In the genomic region with DNA sequence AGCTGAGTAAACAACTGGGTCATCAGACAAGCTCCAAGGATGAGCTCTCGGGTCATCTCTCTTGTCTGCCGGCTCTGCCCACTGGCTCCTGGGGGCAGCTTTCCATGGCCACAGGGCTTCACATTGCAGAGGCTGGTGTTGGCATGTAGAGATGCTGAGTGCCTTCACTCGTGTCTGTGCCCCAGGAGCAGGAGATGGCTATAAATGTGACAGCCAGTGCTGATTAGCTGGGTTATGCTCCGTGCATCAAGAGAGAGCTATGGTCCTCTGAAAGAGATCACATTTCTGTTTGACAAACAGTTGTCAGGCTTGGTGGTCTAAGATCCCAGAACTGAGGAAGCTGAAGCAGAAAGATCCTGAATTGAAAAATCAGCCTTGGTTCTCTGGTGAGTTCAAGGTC, we compare ENCODE assay signal across 19 mouse cellular contexts.
"Had no signal": no experiment of that assay in that cellular context is flagged by ENCODE, and none has a peak within 500 bp of the region (broad histone marks: within the 10 kb centered on the region; RNA-seq: fewer than 3 reads in every experiment).

No protein-coding gene starts in this region.

- H3K4me3 ChIP-seq: liver, embryonic 15.5 days; lung, embryonic 15.5 days; megakaryocyte, embryonic 14.5 days; midbrain, embryonic 12.5 days; neural tube, embryonic 12.5 days; stomach, embryonic 15.5 days had no signal

- ATAC-seq: liver, postnatal 0 days; lung, postnatal 0 days; midbrain, embryonic 16.5 days had no signal

- H3K9ac ChIP-seq: liver, embryonic 15.5 days; liver, postnatal 0 days; lung, embryonic 15.5 days; midbrain, embryonic 12.5 days; neural tube, embryonic 12.5 days; stomach, embryonic 15.5 days had no signal

- H3K9me3 ChIP-seq: liver, embryonic 15.5 days; lung, embryonic 15.5 days; midbrain, embryonic 12.5 days; neural tube, embryonic 12.5 days; stomach, embryonic 15.5 days had no signal

- H3K27ac ChIP-seq: liver, embryonic 15.5 days; lung, embryonic 15.5 days; macrophage; midbrain, embryonic 12.5 days; neural tube, embryonic 12.5 days; stomach, embryonic 15.5 days; stomach, postnatal 0 days had no signal

- H3K4me1 ChIP-seq: liver, embryonic 15.5 days; lung, embryonic 15.5 days; stomach, embryonic 15.5 days had no signal

- DNase-seq: liver, postnatal 0 days; lung, adult 2 months; lung, postnatal 14 days; lung, postnatal 36 days; midbrain, embryonic 14.5 days; right cerebral cortex, postnatal 14 days; thymus, adult 2 months; thymus, postnatal 25 days; thymus, postnatal 4 days had no signal

- H3K4me2 ChIP-seq: liver, embryonic 15.5 days; lung, embryonic 15.5 days; midbrain, embryonic 12.5 days; neural tube, embryonic 12.5 days; stomach, embryonic 15.5 days had no signal

- H3K36me3 ChIP-seq: liver, embryonic 15.5 days; lung, embryonic 15.5 days; midbrain, embryonic 12.5 days; neural tube, embryonic 12.5 days; stomach, embryonic 15.5 days had no signal

- H3K27me3 ChIP-seq: liver, embryonic 15.5 days; midbrain, embryonic 12.5 days; neural tube, embryonic 12.5 days; stomach, embryonic 15.5 days had no signal
